Comparison of ENCODE assay signal across 21 mouse cellular contexts in the genomic region with DNA sequence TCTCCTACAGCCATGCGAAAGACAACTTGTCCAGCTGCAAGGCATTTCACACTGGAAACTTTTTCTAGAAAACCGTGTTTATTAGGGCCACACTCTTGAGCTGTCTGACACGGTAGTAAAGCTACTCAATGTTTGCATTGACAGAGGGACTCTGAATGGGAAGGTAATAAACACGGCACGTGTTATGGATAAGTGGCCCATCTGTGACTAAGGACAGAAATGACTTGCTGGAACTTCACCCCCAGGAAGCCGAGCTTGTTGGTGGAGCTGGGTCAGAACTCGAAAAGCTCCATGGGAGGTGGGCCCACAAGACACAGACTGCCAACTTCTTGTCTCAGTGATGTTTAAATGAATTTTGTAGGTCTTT.
"Had no signal": no experiment of that assay in that cellular context is flagged by ENCODE, and none has a peak within 500 bp of the region (broad histone marks: within the 10 kb centered on the region; RNA-seq: fewer than 3 reads in every experiment).

No protein-coding gene starts in this region.

- H3K9me3 ChIP-seq: limb, embryonic 10.5 days; limb, embryonic 13.5 days; liver, embryonic 12.5 days; liver, embryonic 15.5 days; lung, embryonic 15.5 days; megakaryocyte, embryonic 14.5 days; midbrain, embryonic 12.5 days; midbrain, embryonic 15.5 days; neural tube, embryonic 12.5 days; neural tube, embryonic 15.5 days had no signal

- H3K27me3 ChIP-seq: limb, embryonic 13.5 days; liver, embryonic 12.5 days; liver, embryonic 15.5 days; lung, embryonic 15.5 days; midbrain, embryonic 12.5 days; midbrain, embryonic 15.5 days; neural tube, embryonic 12.5 days; neural tube, embryonic 15.5 days had no signal

- DNase-seq: kidney, adult 2 months; kidney, postnatal 25 days; liver; lung, adult 18-20 months; lung, postnatal 10 days; lung, postnatal 36 days; retina, postnatal 1 day; right cerebral cortex, postnatal 25 days; thymus, adult 18-20 months; thymus, postnatal 25 days had no signal

- H3K27ac ChIP-seq: kidney, postnatal 0 days; limb, embryonic 10.5 days; limb, embryonic 13.5 days; liver, embryonic 12.5 days; liver, embryonic 15.5 days; lung, embryonic 15.5 days; midbrain, embryonic 12.5 days; midbrain, embryonic 15.5 days; neural tube, embryonic 12.5 days; neural tube, embryonic 15.5 days had no signal

- H3K4me1 ChIP-seq: limb, embryonic 10.5 days; lung, embryonic 15.5 days; megakaryocyte, embryonic 14.5 days; midbrain, embryonic 12.5 days; midbrain, embryonic 15.5 days; neural tube, embryonic 12.5 days had no signal

- H3K4me2 ChIP-seq: limb, embryonic 13.5 days; liver, embryonic 12.5 days; liver, embryonic 15.5 days; lung, embryonic 15.5 days; midbrain, embryonic 12.5 days; midbrain, embryonic 15.5 days; neural tube, embryonic 12.5 days; neural tube, embryonic 15.5 days had no signal

- H3K4me3 ChIP-seq: limb, embryonic 10.5 days; limb, embryonic 13.5 days; liver, embryonic 12.5 days; liver, embryonic 15.5 days; lung, embryonic 15.5 days; megakaryocyte, embryonic 14.5 days; midbrain, embryonic 12.5 days; midbrain, embryonic 15.5 days; neural tube, embryonic 12.5 days; neural tube, embryonic 15.5 days had no signal

- ATAC-seq: liver, embryonic 12.5 days; midbrain, embryonic 15.5 days had no signal

- H3K36me3 ChIP-seq: limb, embryonic 10.5 days; limb, embryonic 13.5 days; liver, embryonic 12.5 days; liver, embryonic 15.5 days; lung, embryonic 15.5 days; midbrain, embryonic 12.5 days; midbrain, embryonic 15.5 days; neural tube, embryonic 12.5 days had no signal

- H3K9ac ChIP-seq: limb, embryonic 13.5 days; liver, embryonic 12.5 days; liver, embryonic 15.5 days; lung, embryonic 15.5 days; midbrain, embryonic 12.5 days; midbrain, embryonic 15.5 days; neural tube, embryonic 12.5 days; neural tube, embryonic 15.5 days had no signal
